Mouse (Mus musculus): ENCODE results near the gene Ncam1.

- TF ChIP-seq CTCF (IDR thresholded peaks at IDR 0.05; ENCODE audit: insufficient read depth, low read depth, low read length) (no peak), POLR2A (IDR thresholded peaks at IDR 0.05; ENCODE audit: insufficient read depth, low read depth, low read length) (no peak)
Observed at GRCm38 (mm10) chr9:49621691-49622090, 177.0 kb downstream of the Ncam1 start.

Measured in olfactory bulb, adult 2 months (tissue).